Mouse (Mus musculus): ENCODE measurements around the gene Krtap17-1.

The Krtap17-1 gene

GRCm38 (mm10) chr11:99964213-99964612 lies 29.6 kb downstream of the Krtap17-1 start:
- no peak for DNase-seq

DNA sequence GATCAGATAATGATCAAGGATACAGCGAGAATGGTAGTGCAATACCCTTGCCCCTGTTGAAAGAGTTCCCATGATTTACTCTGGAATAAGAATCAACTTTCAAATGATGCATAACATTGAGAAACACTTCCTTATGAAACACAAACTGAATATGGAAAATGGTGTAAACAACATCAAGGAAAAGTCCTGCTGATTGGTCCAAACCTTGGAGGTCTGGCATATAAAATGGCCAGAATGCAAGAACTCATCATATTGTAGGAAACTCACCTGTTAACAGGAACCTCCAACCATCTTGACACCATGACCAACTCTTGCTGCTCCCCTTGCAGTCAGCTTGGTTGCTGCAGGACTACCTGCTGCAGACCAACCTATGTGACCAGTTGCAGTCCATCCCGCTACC lies 45.6 kb downstream of the Krtap17-1 start, which contains the start of gene Krtap9-5:
Gene Krtap9-5, plus strand, starts transcription at position 301 of the 400 bp plus-strand sequence.
- DNase-seq: no peak

Measured in thymus, postnatal 36 days (tissue).